Mouse (Mus musculus) lung, postnatal 0 days (tissue): ENCODE measurements around the gene Slc15a3. TPM values are rescaled to one million over a fixed set of nuclear protein-coding genes. Genes with fewer than 3 reads are reported as not detected.

Experiments
- ATAC-seq: fragments of 200-750 bp; cut with Nextera tagmentation; 2 replicates; pipeline ENCODE4 v1.8.0; 2017; ENCODE audit warnings: moderate library complexity
- DNase-seq: peaks from one replicate; pipeline ENCODE4 v3.0.0-alpha.2; 2016; ENCODE audit warnings: low spot score
- H3K27ac ChIP-seq: fragments of 300-500 bp; sonication (generic); 2 replicates; pipeline ENCODE4 v1.5.1; 2014; ENCODE audit warnings: antibody characterized with exemption, mild to moderate bottlenecking, low read length, mixed read lengths
- H3K27me3 ChIP-seq: fragments of 300-500 bp; sonication (generic); replicated peaks from 2 replicates; pipeline ENCODE4 v1.6.1; 2014; ENCODE audit warnings: low read length, mixed read lengths; ENCODE audit not compliant: insufficient read depth
- H3K36me3 ChIP-seq: fragments of 300-500 bp; sonication (generic); 2 replicates; pipeline ENCODE4 v1.6.1; 2014; ENCODE audit warnings: low read length, mixed read lengths; ENCODE audit not compliant: insufficient read depth
- H3K4me1 ChIP-seq: fragments of 300-500 bp; sonication (generic); 2 replicates; pipeline ENCODE4 v1.6.1; 2014; ENCODE audit warnings: antibody characterized with exemption, low read depth, low read length, mixed read lengths; ENCODE audit not compliant: insufficient read depth
- H3K4me2 ChIP-seq: fragments of 300-500 bp; sonication (generic); replicated peaks from 2 replicates; pipeline ENCODE4 v1.6.1; 2014; ENCODE audit warnings: low read depth, mild to moderate bottlenecking, low read length, moderate library complexity, mixed read lengths
- H3K4me3 ChIP-seq: fragments of 300-500 bp; sonication (generic); 2 replicates; pipeline ENCODE4 v1.5.1; 2014; ENCODE audit warnings: low read depth, low read length
- H3K9ac ChIP-seq: fragments of 300-500 bp; sonication (generic); replicated peaks from 2 replicates; pipeline ENCODE4 v1.6.1; 2014; ENCODE audit warnings: low read depth, mild to moderate bottlenecking
- H3K9me3 ChIP-seq: fragments of 300-500 bp; sonication (generic); 2 replicates; pipeline ENCODE4 v1.6.1; 2016; ENCODE audit warnings: low read length, mixed read lengths
- CTCF ChIP-seq: IDR thresholded peaks from 2 replicates; pipeline ENCODE4 v1.5.1; 2016; ENCODE audit warnings: antibody characterized with exemption, mild to moderate bottlenecking
- EP300 ChIP-seq: IDR thresholded peaks from 2 replicates; pipeline ENCODE4 v1.6.1; 2016; ENCODE audit warnings: antibody characterized with exemption, mild to moderate bottlenecking, control low read depth
- WGBS: fragments of 180-500 bp; shearing (Covaris S2); extraction: QIAGEN DNeasy Blood & Tissue Kit; methylation state at CpG from one replicate; pipeline ENCODE4 v1.1.7; 2014; 5-methylcytosine and 5-hydroxymethylcytosine counted together
- polyA plus RNA-seq: library from polyadenylated mRNA; unstranded; fragments of >200 nt; fragmentation: Nextera tagmentation; extraction: Ambion mirVana; gene quantifications from 2 replicates; pipeline ENCODE4 v1.2.1, GENCODE M21; 2015

Slc15a3 gene
- polyA plus RNA-seq, 1 experiment from 2014 or later = 3.0 TPM

- H3K4me3 ChIP-seq = no peak overlapping the region
- H3K4me1 ChIP-seq = no peaks in the 10 kb centered on the region
- H3K27ac ChIP-seq = no peak overlapping the region
- no peaks in the 10 kb centered on the region for H3K9me3 ChIP-seq
- ATAC-seq (no peak), DNase-seq (no peak)
- H3K27me3 ChIP-seq = no peaks in the 10 kb centered on the region
- H3K9ac ChIP-seq = no peak overlapping the region
- H3K4me2 ChIP-seq = 0 out of 2 replicates have a peak overlapping the region, but pooled peaks have one; percentile 17
- 82% methylated on average over 5 of the region's 5 CpGs for WGBS
- TF ChIP-seq CTCF (no peak), EP300 (no peak)
- H3K36me3 ChIP-seq = no peaks in the 10 kb centered on the region
Measured at GRCm38 (mm10) chr19:10844206-10844605, 4.7 kb downstream of the Slc15a3 start.

- Histone ChIP-seq H3K4me2 (no peak overlapping the region), H3K27ac (no peak overlapping the region), H3K27me3 (no peaks in the 10 kb centered on the region), H3K9me3 (no peaks in the 10 kb centered on the region), H3K9ac (no peak overlapping the region), H3K4me3 (no peak overlapping the region), H3K4me1 (no peaks in the 10 kb centered on the region), H3K36me3 (no peaks in the 10 kb centered on the region)
- TF ChIP-seq CTCF (no peak), EP300 (no peak)
- no peak for DNase-seq
- 81% methylated on average over 3 of the region's 3 CpGs for WGBS
- no peak for ATAC-seq
Measured at GRCm38 (mm10) chr19:10845454-10845853, 5.9 kb downstream of the Slc15a3 start.

DNA sequence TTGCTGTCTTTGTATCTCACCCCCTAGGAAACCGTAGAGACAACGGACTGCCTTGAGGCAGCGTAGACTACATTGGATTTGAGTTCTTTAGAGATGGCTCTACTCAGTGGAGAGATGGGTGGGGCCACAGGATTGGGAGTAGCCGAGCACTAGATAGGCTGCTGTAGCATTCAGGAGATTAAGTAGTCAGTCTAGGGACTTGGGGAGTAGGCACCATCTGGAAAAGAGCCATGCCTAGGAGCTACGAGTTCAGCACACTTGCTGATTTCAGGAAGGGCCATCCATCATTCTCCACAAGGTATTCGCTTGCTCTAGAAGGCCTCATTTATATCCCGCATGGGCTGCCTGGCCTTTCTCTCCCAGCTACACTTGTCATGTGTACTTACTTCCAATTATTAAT lies 6.6 kb downstream of the Slc15a3 start:
- Histone ChIP-seq H3K27ac (no peak overlapping the region), H3K27me3 (no peaks in the 10 kb centered on the region), H3K36me3 (no peaks in the 10 kb centered on the region), H3K9ac (no peak overlapping the region), H3K9me3 (no peaks in the 10 kb centered on the region), H3K4me1 (no peaks in the 10 kb centered on the region), H3K4me2 (no peak overlapping the region), H3K4me3 (no peak overlapping the region)
- WGBS = 70% methylated on average over 7 of the region's 7 CpGs
- ATAC-seq (no peak), DNase-seq (no peak)
- TF ChIP-seq EP300 = no peak
- TF ChIP-seq CTCF = no peak

DNA sequence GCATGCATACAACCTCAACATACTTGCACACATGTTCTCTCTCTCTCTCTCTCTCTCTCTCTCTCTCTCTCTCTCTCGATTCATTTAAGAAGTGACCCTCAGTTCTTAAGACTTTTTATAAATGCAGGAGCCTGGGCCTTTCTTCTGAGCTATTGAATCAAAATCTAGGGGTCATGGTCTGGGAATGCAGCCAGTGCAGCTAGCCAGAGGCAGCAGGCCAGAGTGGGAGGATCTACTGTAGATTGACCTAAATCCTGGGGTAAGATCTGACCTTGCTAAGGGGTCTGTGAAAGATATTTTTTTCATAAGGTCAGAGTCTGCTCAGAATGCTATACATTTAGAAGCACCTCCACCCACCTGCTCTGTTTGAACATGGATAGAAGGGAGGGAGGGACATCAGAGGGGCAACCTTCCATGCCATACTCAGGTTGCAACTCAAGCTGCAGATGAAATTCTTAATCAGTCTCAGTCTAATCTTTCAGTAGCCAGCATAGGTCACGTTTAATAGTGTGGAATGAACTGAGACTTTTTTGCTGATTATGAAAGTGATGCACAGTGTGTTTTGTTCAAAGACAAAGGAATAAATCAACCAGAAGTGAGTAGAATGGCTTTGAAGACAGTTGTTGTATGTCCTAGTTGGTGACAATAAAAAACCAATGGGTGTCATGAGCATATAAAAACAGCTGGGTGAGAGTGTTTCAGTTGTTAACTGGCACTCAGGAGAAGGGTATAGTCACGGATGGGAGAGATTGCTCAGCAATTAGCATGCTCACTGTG lies 8.0 kb downstream of the Slc15a3 start:
- H3K4me2 ChIP-seq = no peak overlapping the region
- TF ChIP-seq CTCF = no peak
- TF ChIP-seq EP300 = no peak
- H3K36me3 ChIP-seq = no peaks in the 10 kb centered on the region
- no peaks in the 10 kb centered on the region for H3K4me1 ChIP-seq
- H3K27ac ChIP-seq = no peak overlapping the region
- no peak for ATAC-seq
- DNase-seq = no peak
- H3K27me3 ChIP-seq = no peaks in the 10 kb centered on the region
- no peak overlapping the region for H3K9ac ChIP-seq
- H3K9me3 ChIP-seq = no peaks in the 10 kb centered on the region
- no peak overlapping the region for H3K4me3 ChIP-seq
- 44% methylated on average over 3 of the region's 3 CpGs for WGBS

DNA sequence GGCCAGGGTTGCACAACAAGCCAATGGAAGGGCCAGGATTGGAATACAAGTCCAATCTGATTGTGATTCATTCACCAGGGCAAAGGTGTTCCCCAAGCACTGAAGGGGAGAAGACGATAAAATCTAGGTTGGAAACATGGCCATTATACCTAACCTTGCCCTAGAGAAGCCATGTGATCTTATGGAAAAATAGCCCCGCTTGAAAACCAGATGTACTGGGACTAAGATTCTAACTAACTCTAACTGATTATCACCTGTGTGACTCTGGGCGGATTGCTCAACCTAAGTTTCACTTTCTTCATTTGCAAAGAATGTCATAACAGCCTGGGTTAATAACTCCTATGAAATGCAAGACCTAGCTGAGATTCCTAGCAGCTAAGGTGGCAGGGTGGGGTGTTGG lies 15.9 kb downstream of the Slc15a3 start:
- H3K9ac ChIP-seq = no peak overlapping the region
- no peaks in the 10 kb centered on the region for H3K36me3 ChIP-seq
- no peaks in the 10 kb centered on the region for H3K27me3 ChIP-seq
- DNase-seq (no peak), ATAC-seq (no peak)
- WGBS = 94% methylated on average over 3 of the region's 3 CpGs
- H3K4me2 ChIP-seq = no peak overlapping the region
- TF ChIP-seq EP300 = no peak
- TF ChIP-seq CTCF = no peak
- H3K9me3 ChIP-seq = no peaks in the 10 kb centered on the region
- no peaks in the 10 kb centered on the region for H3K4me1 ChIP-seq
- no peak overlapping the region for H3K4me3 ChIP-seq
- H3K27ac ChIP-seq = no peak overlapping the region

DNA sequence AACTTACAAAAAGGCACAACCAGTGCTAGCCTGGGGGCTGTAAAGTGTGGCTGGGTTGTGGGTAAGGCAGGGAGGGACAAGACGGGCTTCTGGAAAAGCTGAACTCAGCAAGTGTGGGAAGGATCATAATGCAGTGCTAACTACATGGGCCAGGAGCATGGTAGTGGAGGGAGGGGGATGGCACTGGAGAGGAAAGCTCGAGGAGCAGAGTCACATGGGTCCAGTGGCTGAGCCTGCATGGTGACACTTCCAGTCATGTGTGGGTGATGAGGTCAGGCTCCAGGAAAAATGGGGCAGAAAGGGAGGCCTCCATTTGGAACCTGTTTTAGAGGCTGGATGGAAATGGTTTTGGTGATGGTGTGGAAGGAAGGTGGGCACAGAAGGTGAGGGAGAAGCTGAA lies 17.0 kb downstream of the Slc15a3 start:
- DNase-seq (no peak), ATAC-seq (no peak)
- H3K4me1 ChIP-seq = no peaks in the 10 kb centered on the region
- no peaks in the 10 kb centered on the region for H3K9me3 ChIP-seq
- H3K36me3 ChIP-seq = no peaks in the 10 kb centered on the region
- WGBS = 33% methylated on average over 2 of the region's 2 CpGs
- no peak for TF ChIP-seq EP300
- no peak overlapping the region for H3K4me2 ChIP-seq
- H3K9ac ChIP-seq = no peak overlapping the region
- no peak overlapping the region for H3K27ac ChIP-seq
- no peak overlapping the region for H3K4me3 ChIP-seq
- no peaks in the 10 kb centered on the region for H3K27me3 ChIP-seq

- 52% methylated on average over 20 of the region's 22 CpGs for WGBS
- Histone ChIP-seq H3K4me1 (no peaks in the 10 kb centered on the region), H3K9me3 (no peaks in the 10 kb centered on the region), H3K36me3 (no peaks in the 10 kb centered on the region), H3K9ac (no peak overlapping the region), H3K4me2 (no peak overlapping the region), H3K27ac (no peak overlapping the region), H3K27me3 (no peaks in the 10 kb centered on the region), H3K4me3 (no peak overlapping the region)
- peak; percentile 29; the same call in 1 of the 2 replicates for ATAC-seq
- no peak for DNase-seq
- TF ChIP-seq CTCF (peak; percentile 31), EP300 (no peak)
Measured at GRCm38 (mm10) chr19:10860072-10860497, 20.6 kb downstream of the Slc15a3 start.
